Mouse (Mus musculus): ENCODE results near the gene Pim1.

GRCm38 (mm10) chr17:29473466-29473865, 17.1 kb upstream of the Pim1 start:
- TF ChIP-seq POLR2A (IDR thresholded peaks at IDR 0.05; ENCODE audit: borderline replicate concordance, insufficient read depth, low read length) (no peak), CTCF (IDR thresholded peaks at IDR 0.05; ENCODE audit: borderline replicate concordance, insufficient read depth, low read depth, low read length) (no peak)

Measured in cerebellum, adult 2 months (tissue).